Mouse (Mus musculus): ENCODE data around the gene Cbfa2t3. TPM values are rescaled to one million over a fixed set of nuclear protein-coding genes. Genes with fewer than 3 reads are reported as not detected.
A peak's percentile ranks its signal among the peaks of the same experiment; 100 is the strongest.

Gene Cbfa2t3
- polyA plus RNA-seq (2012; rRNA removed): 7.7 and 8.6 TPM in 2 replicates

GRCm38 (mm10) chr8:122699005-122699492 lies at the start of gene Cbfa2t3:
Gene Cbfa2t3 (minus strand): TSS chr8:122699109.
- no peak for DNase-seq (ENCODE audit: extremely low spot score in 1 of 2, low spot score in 1 of 2)

- no peak for DNase-seq (ENCODE audit: extremely low spot score in 1 of 2, low spot score in 1 of 2)
Observed at GRCm38 (mm10) chr8:122747825-122748224, 48.9 kb upstream of the Cbfa2t3 start.

GRCm38 (mm10) chr8:122746439-122746838 lies 47.5 kb upstream of the Cbfa2t3 start:
- DNase-seq (ENCODE audit: extremely low spot score in 1 of 2, low spot score in 1 of 2): no peak

GRCm38 (mm10) chr8:122745750-122746275 lies 46.9 kb upstream of the Cbfa2t3 start:
- no peak for DNase-seq (ENCODE audit: extremely low spot score in 1 of 2, low spot score in 1 of 2)

GRCm38 (mm10) chr8:122745022-122745749 lies 46.3 kb upstream of the Cbfa2t3 start:
- no peak for DNase-seq (ENCODE audit: extremely low spot score in 1 of 2, low spot score in 1 of 2)

GRCm38 (mm10) chr8:122742471-122742870 lies 43.6 kb upstream of the Cbfa2t3 start:
- no peak for DNase-seq (ENCODE audit: extremely low spot score in 1 of 2, low spot score in 1 of 2)

GRCm38 (mm10) chr8:122739102-122739725 lies 40.3 kb upstream of the Cbfa2t3 start:
- DNase-seq (ENCODE audit: extremely low spot score in 1 of 2, low spot score in 1 of 2): no peak

- no peak for DNase-seq (ENCODE audit: extremely low spot score in 1 of 2, low spot score in 1 of 2)
Observed at GRCm38 (mm10) chr8:122737886-122738285, 39.0 kb upstream of the Cbfa2t3 start.

- DNase-seq (ENCODE audit: extremely low spot score in 1 of 2, low spot score in 1 of 2): no peak
Observed at GRCm38 (mm10) chr8:122737071-122737470, 38.2 kb upstream of the Cbfa2t3 start.

GRCm38 (mm10) chr8:122736623-122737022 lies 37.7 kb upstream of the Cbfa2t3 start:
- no peak for DNase-seq (ENCODE audit: extremely low spot score in 1 of 2, low spot score in 1 of 2)

- DNase-seq (ENCODE audit: extremely low spot score in 1 of 2, low spot score in 1 of 2): no peak
Observed at GRCm38 (mm10) chr8:122735542-122736473, 36.9 kb upstream of the Cbfa2t3 start.

GRCm38 (mm10) chr8:122735110-122735509 lies 36.2 kb upstream of the Cbfa2t3 start:
- DNase-seq (ENCODE audit: extremely low spot score in 1 of 2, low spot score in 1 of 2): no peak

GRCm38 (mm10) chr8:122728630-122729029 lies 29.7 kb upstream of the Cbfa2t3 start:
- no peak for DNase-seq (ENCODE audit: extremely low spot score in 1 of 2, low spot score in 1 of 2)

GRCm38 (mm10) chr8:122727412-122727811 lies 28.5 kb upstream of the Cbfa2t3 start:
- DNase-seq (ENCODE audit: extremely low spot score in 1 of 2, low spot score in 1 of 2): no peak

- no peak for DNase-seq (ENCODE audit: extremely low spot score in 1 of 2, low spot score in 1 of 2)
Observed at GRCm38 (mm10) chr8:122726789-122727188, 27.9 kb upstream of the Cbfa2t3 start.

- DNase-seq (ENCODE audit: extremely low spot score in 1 of 2, low spot score in 1 of 2): no peak
Observed at GRCm38 (mm10) chr8:122725187-122725586, 26.3 kb upstream of the Cbfa2t3 start.

- DNase-seq (ENCODE audit: extremely low spot score in 1 of 2, low spot score in 1 of 2): no peak
Observed at GRCm38 (mm10) chr8:122720811-122721640, 22.1 kb upstream of the Cbfa2t3 start.

GRCm38 (mm10) chr8:122720070-122720729 lies 21.3 kb upstream of the Cbfa2t3 start:
- DNase-seq (ENCODE audit: extremely low spot score in 1 of 2, low spot score in 1 of 2): peak in 1 of 2 experiments; percentile 28

- DNase-seq (ENCODE audit: extremely low spot score in 1 of 2, low spot score in 1 of 2): no peak
Observed at GRCm38 (mm10) chr8:122719500-122720065, 20.7 kb upstream of the Cbfa2t3 start.
